Mouse (Mus musculus) testis, adult 10 weeks (tissue): ENCODE data around the gene Grwd1. TPM values are rescaled to one million over a fixed set of nuclear protein-coding genes. Genes with fewer than 3 reads are reported as not detected.

ENCODE experiments used
- polyA plus RNA-seq: library from polyadenylated mRNA; stranded (reverse); fragments of 350-450 nt; fragmentation: Illumina TruSeq; extraction: RNeasy Lipid Tissue Mini Kit (QIAGEN cat#74804); gene quantifications from one replicate; pipeline ENCODE4 v1.2.3, GENCODE M21; 2014; ENCODE audit warnings: low read depth, low replicate concordance

The Grwd1 gene
- 1.2 TPM for polyA plus RNA-seq

DNA sequence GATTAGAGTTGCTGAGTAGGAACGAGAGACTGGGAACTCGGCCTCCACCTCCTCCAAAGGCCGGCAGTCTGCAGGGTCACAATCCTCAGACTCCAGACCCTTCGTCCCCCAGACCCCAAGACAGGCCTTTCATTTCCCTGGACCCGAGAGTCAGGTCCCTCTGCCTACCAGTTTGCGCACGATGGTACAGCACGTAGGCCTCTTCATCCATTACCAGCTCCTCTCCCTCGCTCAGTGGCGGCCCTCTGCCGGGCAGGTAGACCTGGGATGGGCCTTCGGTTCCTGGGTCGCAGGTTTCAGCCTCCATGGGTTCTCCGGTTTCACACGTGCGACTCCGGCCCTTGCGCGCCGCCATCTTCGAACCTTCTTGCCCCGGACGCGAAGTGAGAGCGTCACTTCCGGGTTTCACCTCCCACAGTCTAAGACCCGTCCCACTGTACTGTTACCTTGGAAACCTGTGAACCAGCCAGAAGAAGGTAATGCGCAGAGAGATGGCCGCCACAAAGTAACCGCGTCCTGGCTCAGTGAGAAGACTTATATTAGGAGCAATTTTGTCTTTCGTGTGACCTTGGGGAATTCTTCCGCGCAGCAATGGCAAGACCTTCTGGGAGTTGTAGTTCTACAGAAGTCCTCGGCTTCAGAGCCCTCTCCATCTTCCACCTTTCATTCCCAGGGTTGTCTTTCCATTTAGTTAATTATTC is at the start of gene Grwd1:
Gene Grwd1 (minus strand): TSS at position 518 of the 701 bp plus-strand sequence.

DNA sequence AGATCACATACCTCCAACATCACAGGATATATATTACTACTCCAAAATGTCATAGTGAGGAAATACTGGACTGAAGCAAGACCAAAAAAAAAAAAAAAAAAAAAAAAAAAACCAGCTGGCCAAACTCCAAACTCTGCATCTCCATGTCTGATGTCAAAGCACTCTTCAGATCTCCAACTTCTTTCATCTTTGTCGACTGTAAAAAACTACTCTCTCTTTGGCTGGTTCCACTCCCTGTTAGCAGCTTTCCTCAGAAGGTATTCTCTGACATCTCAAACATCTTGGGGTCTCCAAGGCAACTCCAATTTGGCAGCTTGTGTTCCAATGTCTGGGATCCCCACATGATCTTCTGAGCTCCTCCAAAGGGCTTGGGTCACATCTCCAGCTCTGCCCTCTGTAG is 47.5 kb upstream of the Grwd1 start, which contains the start of gene Grin2d:
Gene Grin2d (minus strand): TSS at position 101 of the 400 bp plus-strand sequence.

DNA sequence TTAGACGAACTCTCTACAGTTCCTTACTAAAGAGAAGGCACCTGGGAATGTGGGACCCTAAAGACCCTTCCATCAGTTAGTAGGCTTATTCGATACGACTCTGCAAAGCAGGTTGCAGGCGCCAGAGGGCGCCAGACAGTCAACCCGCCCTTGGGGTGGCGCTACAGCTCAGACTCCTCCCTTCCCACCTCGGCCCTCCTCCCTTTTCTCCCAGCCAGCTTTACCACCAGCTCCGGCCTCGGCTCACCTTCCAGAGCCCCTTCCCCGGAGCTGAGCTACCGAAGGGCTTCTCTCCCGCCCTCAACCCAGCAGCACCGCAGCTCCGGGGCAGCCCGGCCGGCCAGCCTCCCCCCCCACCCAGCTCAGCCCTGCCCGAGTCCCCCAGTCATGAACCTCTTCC is 41.9 kb upstream of the Grwd1 start, which contains the start of gene Kdelr1:
Gene Kdelr1 (plus strand): TSS at position 149 of the 400 bp plus-strand sequence.

DNA sequence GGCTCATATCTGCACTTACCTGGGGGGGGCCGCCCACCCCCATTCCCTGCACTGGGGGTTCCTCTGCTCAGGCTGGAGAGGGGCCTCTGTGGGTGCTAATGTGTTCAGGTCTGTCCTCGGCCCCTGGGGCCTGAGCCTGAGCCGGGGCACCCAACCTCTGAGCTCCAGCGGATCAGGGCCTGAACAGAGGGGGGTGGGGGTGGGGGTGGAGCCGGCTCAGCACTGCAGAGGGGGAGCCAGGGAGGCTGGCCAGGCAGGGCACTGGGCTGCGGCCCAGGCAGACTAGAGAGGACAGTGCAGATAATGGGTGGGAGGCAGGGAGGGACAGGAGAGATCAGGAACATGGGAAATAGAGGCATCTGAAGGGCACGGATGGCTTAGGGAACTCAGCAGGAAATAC is 6.1 kb downstream of the Grwd1 start, which contains the start of gene Kcnj14:
Gene Kcnj14 (minus strand): TSS at position 185 of the 400 bp plus-strand sequence.

DNA sequence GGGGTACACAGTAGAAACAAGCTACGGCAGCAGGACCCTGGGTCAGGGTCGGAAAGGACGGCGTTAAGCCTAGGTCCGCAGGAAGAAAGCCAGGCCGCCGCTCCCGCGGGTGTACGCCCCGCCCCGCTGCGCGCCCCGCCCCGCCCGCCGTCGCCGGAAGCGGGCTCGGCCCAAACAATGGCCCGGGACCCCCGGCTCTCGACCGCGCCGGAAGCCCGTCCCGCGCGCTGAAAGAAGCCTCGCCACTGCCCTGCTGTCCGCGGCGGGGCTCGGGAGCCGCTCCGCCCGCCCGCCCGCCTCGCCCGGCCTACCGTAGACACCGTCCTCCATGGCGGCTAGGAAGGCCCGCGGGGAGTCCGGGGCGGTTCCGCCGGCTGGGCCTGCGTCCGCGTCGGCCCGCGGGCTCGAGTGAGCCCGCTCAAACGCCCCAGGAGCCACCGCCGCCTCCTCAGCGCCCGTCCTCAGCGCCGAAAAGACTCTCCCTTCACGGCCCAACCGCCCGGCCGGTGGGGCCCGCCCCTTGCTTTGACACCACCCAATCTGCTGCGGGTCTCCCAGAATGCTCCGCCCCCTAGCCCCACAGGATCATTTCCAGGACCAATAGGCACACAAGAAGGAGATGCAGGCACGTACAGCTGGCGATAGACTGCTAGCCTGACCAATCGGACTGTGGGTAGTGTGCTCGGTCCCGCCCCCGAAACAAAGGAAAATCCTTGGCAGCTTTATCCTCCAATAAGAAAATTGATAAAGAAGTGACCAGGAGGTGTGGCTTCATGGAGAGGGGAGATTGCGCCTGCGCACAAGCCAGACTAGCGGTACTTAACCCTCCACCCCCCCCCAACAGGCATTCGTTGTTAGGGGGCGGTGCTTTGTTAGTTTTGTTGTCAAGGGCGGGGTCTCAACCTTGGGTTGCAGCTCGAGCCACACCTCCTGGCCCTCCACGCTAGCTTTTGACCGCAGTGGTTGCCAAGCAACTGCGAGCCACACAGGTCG is 16.7 kb downstream of the Grwd1 start, which contains the start of gene Cyth2:
Gene Cyth2 (minus strand): TSS at position 795 of the 993 bp plus-strand sequence.

DNA sequence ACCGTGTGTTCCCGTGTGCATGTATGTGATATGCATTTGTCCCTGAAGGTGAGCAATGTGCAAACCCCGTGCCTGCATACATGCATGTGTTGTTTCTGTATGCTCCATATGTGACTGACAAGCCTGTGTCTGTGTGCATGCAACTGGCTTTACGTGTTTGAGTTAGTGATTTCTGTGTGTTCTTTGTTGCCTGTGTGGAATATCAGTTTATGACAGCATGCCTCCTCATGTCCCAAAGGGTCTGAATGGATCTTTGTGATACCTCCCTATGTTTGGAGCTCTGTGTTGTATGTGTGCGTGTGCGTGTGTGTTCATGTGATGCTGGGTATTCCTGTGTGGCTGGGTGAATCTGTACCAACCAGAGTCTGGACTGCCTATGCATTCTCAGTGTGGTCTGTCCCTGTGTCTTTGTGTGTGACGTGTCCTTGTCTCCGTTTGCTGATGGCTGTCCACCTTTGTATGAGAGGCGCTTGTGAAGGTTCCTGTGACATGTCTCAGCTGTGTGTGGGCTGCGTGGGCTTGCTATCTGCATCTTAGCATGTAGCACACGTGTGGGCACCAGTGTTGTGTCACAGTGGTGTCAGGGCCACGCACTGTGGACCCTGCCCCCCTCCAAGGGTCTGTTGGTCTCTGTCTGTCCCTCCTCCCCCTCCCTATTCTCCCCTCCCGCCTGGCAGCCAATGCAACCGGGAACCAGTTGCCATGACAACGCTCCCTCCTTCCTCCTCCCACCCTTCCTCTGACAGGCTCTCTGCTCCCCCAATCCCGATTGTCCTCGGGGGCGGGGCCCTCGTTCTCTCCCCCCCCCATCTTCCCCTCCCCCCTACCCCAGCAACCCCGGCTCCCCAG is 46.0 kb downstream of the Grwd1 start, which contains the start of gene Sult2b1:
Gene Sult2b1 (minus strand): TSS at position 146 of the 849 bp plus-strand sequence.

DNA sequence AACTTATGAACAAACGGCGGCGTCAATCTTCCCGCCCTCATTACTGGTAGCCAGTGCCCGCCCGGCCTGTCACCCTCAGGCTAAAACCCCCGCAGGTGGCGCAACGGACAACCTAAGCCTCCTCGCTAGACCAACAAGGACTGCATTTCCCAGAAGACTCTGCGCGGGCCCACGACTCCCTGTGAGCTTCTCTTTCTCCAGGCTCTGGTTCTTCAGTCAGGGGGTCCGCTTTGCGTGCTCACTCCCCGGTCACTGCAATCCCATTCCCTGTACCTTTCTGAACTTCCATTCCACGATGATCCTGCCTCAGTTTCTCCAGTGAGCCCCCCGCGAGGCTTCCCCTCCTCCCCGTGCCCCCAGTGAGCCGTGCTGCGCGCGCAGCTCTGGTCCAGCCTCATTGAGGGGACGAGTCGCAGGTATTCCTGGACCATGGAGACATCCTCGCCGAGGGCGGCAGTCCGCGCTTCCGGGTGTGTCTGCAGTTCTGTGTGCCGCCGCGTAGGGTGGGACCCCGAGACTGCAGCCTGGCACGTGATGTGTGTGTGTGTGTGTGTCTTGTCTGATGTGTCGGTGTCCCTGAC is 47.1 kb downstream of the Grwd1 start, which contains the start of gene Lmtk3:
Gene Lmtk3 (plus strand): TSS at position 228 of the 581 bp plus-strand sequence.

Other genes with a start within 250 kb of the Grwd1 start
- gene Fgf21, start 215.5 kb downstream of the Grwd1 start, polyA plus RNA-seq, result not detected
- not detected for gene Fut1, start 213.7 kb downstream of the Grwd1 start, polyA plus RNA-seq
- gene Izumo1, start 209.1 kb downstream of the Grwd1 start, polyA plus RNA-seq, result 55.9 TPM
- not detected for gene Rasip1, start 203.5 kb downstream of the Grwd1 start, polyA plus RNA-seq
- gene Mamstr, start 191.0 kb downstream of the Grwd1 start, polyA plus RNA-seq, result 0.11 TPM
- 0.17 TPM for gene Fut2, start 164.6 kb downstream of the Grwd1 start, polyA plus RNA-seq
- not detected for gene Ntn5, start 146.9 kb downstream of the Grwd1 start, polyA plus RNA-seq
- 1.2 TPM for gene Sec1, start 136.5 kb downstream of the Grwd1 start, polyA plus RNA-seq
- not detected for gene Car11, start 131.1 kb downstream of the Grwd1 start, polyA plus RNA-seq
- gene Dbp, start 125.9 kb downstream of the Grwd1 start, polyA plus RNA-seq, result 2.3 TPM
- gene Rpl18, start 115.5 kb downstream of the Grwd1 start, polyA plus RNA-seq, result 0.69 TPM
- gene Sphk2, start 112.9 kb downstream of the Grwd1 start, polyA plus RNA-seq, result 0.57 TPM
- gene Fam83e, start 109.7 kb downstream of the Grwd1 start, polyA plus RNA-seq, result 23.8 TPM
- gene Spaca4, start 105.1 kb downstream of the Grwd1 start, polyA plus RNA-seq, result 0.35 TPM
- not detected for gene Lmtk3, start 47.2 kb downstream of the Grwd1 start, polyA plus RNA-seq
- 2.8 TPM for gene Sult2b1, start 46.3 kb downstream of the Grwd1 start, polyA plus RNA-seq
- gene Cyth2, start 16.4 kb downstream of the Grwd1 start, polyA plus RNA-seq, result 69.6 TPM
- not detected for gene Kcnj14, start 6.2 kb downstream of the Grwd1 start, polyA plus RNA-seq
- 20.4 TPM for gene Kdelr1, start 41.8 kb upstream of the Grwd1 start, polyA plus RNA-seq
- 0.99 TPM for gene Grin2d, start 47.4 kb upstream of the Grwd1 start, polyA plus RNA-seq
- gene Syngr4, start 65.8 kb upstream of the Grwd1 start, polyA plus RNA-seq, result 46.7 TPM
- 0.35 TPM for gene Tmem143, start 66.0 kb upstream of the Grwd1 start, polyA plus RNA-seq
- 1.3 TPM for gene Emp3, start 90.5 kb upstream of the Grwd1 start, polyA plus RNA-seq
- 2.9 TPM for gene Ccdc114, start 93.1 kb upstream of the Grwd1 start, polyA plus RNA-seq
- gene Abcc6, start 199.4 kb upstream of the Grwd1 start, polyA plus RNA-seq, result not detected
- gene Nomo1, start 202.8 kb upstream of the Grwd1 start, polyA plus RNA-seq, result 6.3 TPM